Mouse (Mus musculus) adrenal gland, postnatal 0 days (tissue): ENCODE measurements around the gene Ankrd35. TPM values are rescaled to one million over a fixed set of nuclear protein-coding genes. Genes with fewer than 3 reads are reported as not detected.

Experiments
- polyA plus RNA-seq: library from polyadenylated mRNA; unstranded; fragments of >200 nt; fragmentation: Nextera tagmentation; extraction: Ambion mirVana; gene quantifications from 2 replicates; pipeline ENCODE4 v1.2.1, GENCODE M21; 2015

The Ankrd35 gene
- 1.5 and 2.2 TPM in 2 replicates for polyA plus RNA-seq

GRCm38 (mm10) chr3:96669727-96670468, at the start of gene Ankrd35:
Ankrd35 (plus strand) TSS chr3:96670131.

GRCm38 (mm10) chr3:96629729-96630600, 40.0 kb upstream of the Ankrd35 start, which contains the start of gene Rbm8a:
Rbm8a (plus strand) TSS chr3:96629933.

GRCm38 (mm10) chr3:96634928-96635879, 34.7 kb upstream of the Ankrd35 start, which contains the start of the genes Pex11b and Gm42957:
Pex11b (plus strand) TSS chr3:96635376.
Gm42957 (plus strand) TSS chr3:96635474.

GRCm38 (mm10) chr3:96645018-96645649, 24.8 kb upstream of the Ankrd35 start, which contains the start of gene Itga10:
Itga10 (plus strand) TSS chr3:96645584.

GRCm38 (mm10) chr3:96696198-96696765, 26.4 kb downstream of the Ankrd35 start, which contains the start of gene Pias3:
Pias3 (plus strand) TSS chr3:96696384.

GRCm38 (mm10) chr3:96707903-96708683, 38.2 kb downstream of the Ankrd35 start, which contains the start of gene Nudt17:
Nudt17 (minus strand) TSS chr3:96708562.

GRCm38 (mm10) chr3:96727343-96727827, 57.5 kb downstream of the Ankrd35 start, which contains the start of the genes Polr3c and Rnf115:
Polr3c (minus strand) TSS chr3:96727628.
Rnf115 (plus strand) TSS chr3:96727664.

Other genes with a start within 250 kb of the Ankrd35 start
- not detected in 2 replicates for gene BC107364, start 217.8 kb upstream of the Ankrd35 start, polyA plus RNA-seq
- gene Hfe2, start 145.0 kb upstream of the Ankrd35 start, polyA plus RNA-seq: 0.88 and 1.3 TPM in 2 replicates
- gene Txnip, start 112.2 kb upstream of the Ankrd35 start, polyA plus RNA-seq: 428 and 484 TPM in 2 replicates
- 0.54 and 0.76 TPM in 2 replicates for gene Gm16253, start 93.1 kb upstream of the Ankrd35 start, polyA plus RNA-seq
- gene Polr3gl, start 76.0 kb upstream of the Ankrd35 start, polyA plus RNA-seq: 34.6 and 48.1 TPM in 2 replicates
- gene Ankrd34a, start 73.5 kb upstream of the Ankrd35 start, polyA plus RNA-seq: 1.1 and 1.6 TPM in 2 replicates
- 6.3 and 7.1 TPM in 2 replicates for gene Lix1l, start 69.0 kb upstream of the Ankrd35 start, polyA plus RNA-seq
- gene Rbm8a, start 40.2 kb upstream of the Ankrd35 start, polyA plus RNA-seq: 66.6 and 83.3 TPM in 2 replicates
- gene Pex11b, start 34.8 kb upstream of the Ankrd35 start, polyA plus RNA-seq: 55.1 and 71.8 TPM in 2 replicates
- gene Gm42957, start 34.7 kb upstream of the Ankrd35 start, polyA plus RNA-seq: 0.06 TPM in 1 of 2 replicates, not detected in the other
- gene Itga10, start 24.5 kb upstream of the Ankrd35 start, polyA plus RNA-seq: 0.84 and 1.3 TPM in 2 replicates
- 24.3 and 35.9 TPM in 2 replicates for gene Pias3, start 26.3 kb downstream of the Ankrd35 start, polyA plus RNA-seq
- 5.5 and 10.6 TPM in 2 replicates for gene Nudt17, start 38.4 kb downstream of the Ankrd35 start, polyA plus RNA-seq
- 21.9 and 26.0 TPM in 2 replicates for gene Polr3c, start 57.5 kb downstream of the Ankrd35 start, polyA plus RNA-seq
- 36.9 and 51.1 TPM in 2 replicates for gene Rnf115, start 57.5 kb downstream of the Ankrd35 start, polyA plus RNA-seq
- 1.8 and 2.4 TPM in 2 replicates for gene Pdzk1, start 159.2 kb downstream of the Ankrd35 start, polyA plus RNA-seq
- gene Cd160, start 159.2 kb downstream of the Ankrd35 start, polyA plus RNA-seq: 0.06 and 0.15 TPM in 2 replicates
- gene Gja5, start 234.6 kb downstream of the Ankrd35 start, polyA plus RNA-seq: 1.6 and 1.7 TPM in 2 replicates
- 28.3 and 36.6 TPM in 2 replicates for gene Gpr89, start 235.2 kb downstream of the Ankrd35 start, polyA plus RNA-seq